ENCODE assay signal across 15 mouse cellular contexts in genomic region chr16:24620021-24620420, GRCm38 (mm10).
DNase-seq lines count a peak whose midpoint lies in the region; ATAC-seq and TF ChIP-seq lines count a peak whose summit lies in the region.
"Had no signal": no experiment of that assay in that cellular context is flagged by ENCODE, and none has a peak within 500 bp of the region (broad histone marks: within the 10 kb centered on the region; RNA-seq: fewer than 3 reads in every experiment).

No protein-coding gene starts in this region.

- peak; percentile 26 for DNase-seq in layer of hippocampus, adult 9-11 months
- DNase-seq in layer of hippocampus, adult 11-12 months (ENCODE audit: low spot score) = no peak
- DNase-seq in CH12.LX (ENCODE audit: extremely low read depth) = peak; percentile 70
- peak in 1 of 2 experiments; percentile 56 for DNase-seq in spleen, adult 2 months (ENCODE audit: low read depth in 1 of 2, low spot score in 2 of 2)
- no peak for DNase-seq in thymus, adult 2 months
- DNase-seq: cerebellum, adult 11-12 months; kidney, adult 9 months; liver, embryonic 13.5 days; thymus, postnatal 36 days had no signal

- no peak for TF ChIP-seq CTCF in CH12.LX (conservative IDR thresholded peaks at IDR 0.05 in 1 of 2, IDR thresholded peaks at IDR 0.05 in 1 of 2; ENCODE audit: low read depth in 2 of 2, low read length in 2 of 2)
- TF ChIP-seq CTCF in spleen, adult 2 months (IDR thresholded peaks at IDR 0.05; ENCODE audit: extremely low read depth, insufficient read depth, insufficient read length, insufficient replicate concordance) = no peak
- TF ChIP-seq CTCF in thymus, adult 2 months (IDR thresholded peaks at IDR 0.05; ENCODE audit: borderline replicate concordance, control insufficient read depth, extremely low read depth, insufficient read depth, low read length, poor library complexity) = no peak

- H3K79me2 ChIP-seq in CH12.LX (replicated peaks; ENCODE audit: control insufficient read depth, extremely low read depth, insufficient read depth, poor library complexity, severe bottlenecking) = no peaks in the 10 kb centered on the region

- H3K9me3 ChIP-seq in CH12.LX (replicated peaks; ENCODE audit: low read length) = no peaks in the 10 kb centered on the region
- H3K9me3 ChIP-seq: forebrain, embryonic 10.5 days; liver, embryonic 13.5 days; megakaryocyte, embryonic 14.5 days had no signal

- peaks cover 12 to 36% of the 10 kb centered on the region in 2 experiments for H3K4me1 ChIP-seq in CH12.LX (ENCODE audit: control insufficient read depth in 1 of 2, insufficient read depth in 2 of 2)
- H3K4me1 ChIP-seq in spleen, adult 2 months (ENCODE audit: control insufficient read depth, insufficient read depth, insufficient read length) = peaks cover 33% of the 10 kb centered on the region
- peaks cover 3% of the 10 kb centered on the region; the same call in 1 of the 2 replicates for H3K4me1 ChIP-seq in thymus, adult 2 months (replicated peaks; ENCODE audit: control insufficient read depth, insufficient read depth, low read length)
- H3K4me1 ChIP-seq: megakaryocyte, embryonic 14.5 days had no signal

- no peaks in the 10 kb centered on the region for H3K36me3 ChIP-seq in CH12.LX (replicated peaks in 1 of 2; ENCODE audit: control insufficient read depth in 1 of 2, insufficient read depth in 1 of 2, low read length in 1 of 2)
- H3K36me3 ChIP-seq in spleen, adult 2 months (ENCODE audit: control insufficient read depth, insufficient read depth, low read length) = no peaks in the 10 kb centered on the region
- H3K36me3 ChIP-seq in thymus, adult 2 months (ENCODE audit: control insufficient read depth, insufficient read depth, low read length) = no peaks in the 10 kb centered on the region
- H3K36me3 ChIP-seq: forebrain, embryonic 10.5 days; liver, embryonic 13.5 days had no signal

- dilution Hi-C loops in CH12.LX (cut with MboI; ENCODE audit: extremely low pct_ligation_motif_present, extremely low pct_unique_long_range_greater_than_20kb, low sequenced_read_pairs) = no loop called here

- WGBS in spleen, adult 2 months = 28% methylated on average over 3 of the region's 3 CpGs
- WGBS in thymus, adult 2 months = 53% methylated on average over 3 of the region's 3 CpGs

- in situ Hi-C loops in CH12.LX (cut with MboI; ENCODE audit: low pct_ligation_motif_present, low pct_unique_long_range_greater_than_20kb, low sequenced_read_pairs) = no loop called here

- peak overlapping the region; percentile 46 for H3K4me2 ChIP-seq in CH12.LX (ENCODE audit: insufficient read depth, low read depth, poor library complexity, severe bottlenecking)
- H3K4me2 ChIP-seq: liver, embryonic 13.5 days had no signal

- peak; percentile 88 for TF ChIP-seq EP300 in CH12.LX (IDR thresholded peaks at IDR 0.05; ENCODE audit: low read length)

- H3K4me3 ChIP-seq in CH12.LX (replicated peaks in 1 of 3; ENCODE audit: low read depth in 2 of 3, low read length in 2 of 3, poor library complexity in 1 of 3) = no peak overlapping the region
- no peak overlapping the region for H3K4me3 ChIP-seq in spleen, adult 2 months (ENCODE audit: extremely low read depth, insufficient read depth, insufficient read length)
- H3K4me3 ChIP-seq in thymus, adult 2 months (ENCODE audit: control insufficient read depth, insufficient read depth, low read length) = no peak overlapping the region
- H3K4me3 ChIP-seq: forebrain, embryonic 10.5 days; layer of hippocampus, adult 2 months; liver, embryonic 13.5 days; megakaryocyte, embryonic 14.5 days had no signal

- no peak for TF ChIP-seq POLR2A in CH12.LX (IDR thresholded peaks at IDR 0.05; ENCODE audit: low read depth, low read length)
- TF ChIP-seq POLR2A in spleen, adult 2 months (IDR thresholded peaks at IDR 0.05; ENCODE audit: low read depth, low read length) = no peak
- TF ChIP-seq POLR2A in thymus, adult 2 months (IDR thresholded peaks at IDR 0.05; ENCODE audit: control insufficient read depth, extremely low read depth, insufficient read depth, low read length, poor library complexity) = no peak

- no peak overlapping the region for H3K9ac ChIP-seq in CH12.LX (ENCODE audit: insufficient read depth, low read depth)
- H3K9ac ChIP-seq: liver, embryonic 13.5 days had no signal

- H3K27ac ChIP-seq in CH12.LX (ENCODE audit: insufficient read depth, low read depth) = no peak overlapping the region
- peak overlapping the region; percentile 86 for H3K27ac ChIP-seq in spleen, adult 2 months (ENCODE audit: insufficient read depth, low read length)
- no peak overlapping the region for H3K27ac ChIP-seq in thymus, adult 2 months (ENCODE audit: control insufficient read depth, insufficient read depth, low read length)
- H3K27ac ChIP-seq: forebrain, embryonic 10.5 days; layer of hippocampus, adult 2 months; liver, embryonic 13.5 days had no signal

- ATAC-seq in hematopoietic stem cell, adult 5-6 weeks (replicated peaks in 1 of 2; ENCODE audit: insufficient read depth in 1 of 2, low FRiP score in 2 of 2, low TSS enrichment in 1 of 2, low read depth in 1 of 2, poor library complexity in 2 of 2, severe bottlenecking in 2 of 2) = peak; percentile 75; a peak in 2 of 4 replicates
- no peak for ATAC-seq in megakaryocyte-erythroid progenitor cell, adult 5-6 weeks (replicated peaks; ENCODE audit: low FRiP score, low TSS enrichment, poor library complexity, severe bottlenecking)
- ATAC-seq: activated CD4-positive, CD25-positive, alpha-beta regulatory T cell, adult 4 months had no signal

- no peak for TF ChIP-seq RAD21 in CH12.LX (IDR thresholded peaks at IDR 0.05; ENCODE audit: low read depth, low read length)

- H3K27me3 ChIP-seq in CH12.LX (replicated peaks) = no peaks in the 10 kb centered on the region
- H3K27me3 ChIP-seq in spleen, adult 2 months (ENCODE audit: control insufficient read depth, insufficient read depth, low read length) = no peaks in the 10 kb centered on the region
- no peaks in the 10 kb centered on the region for H3K27me3 ChIP-seq in thymus, adult 2 months (ENCODE audit: control insufficient read depth, insufficient read depth, low read length)
- H3K27me3 ChIP-seq: liver, embryonic 13.5 days; megakaryocyte, embryonic 14.5 days had no signal

TF ChIP-seq in CH12.LX, 34 proteins besides CTCF, POLR2A, EP300 and RAD21:
- TF ChIP-seq BHLHE40 (IDR thresholded peaks at IDR 0.05; ENCODE audit: low read depth, low read length) (peak; percentile 46), NELFE (IDR thresholded peaks at IDR 0.05; ENCODE audit: low read depth, low read length) (no peak), MAFK (IDR thresholded peaks at IDR 0.05; ENCODE audit: insufficient replicate concordance, low read length) (no peak), ZKSCAN1 (IDR thresholded peaks at IDR 0.05; ENCODE audit: borderline replicate concordance, low read depth, low read length) (no peak), SMC3 (IDR thresholded peaks at IDR 0.05; ENCODE audit: low read depth, low read length) (no peak), E2F4 (IDR thresholded peaks at IDR 0.05; ENCODE audit: insufficient replicate concordance, low read depth, low read length) (no peak), GABPA (IDR thresholded peaks at IDR 0.05; ENCODE audit: insufficient replicate concordance, low read depth, low read length) (no peak), MYC (IDR thresholded peaks at IDR 0.05; ENCODE audit: low read depth, low read length) (no peak), USF1 (IDR thresholded peaks at IDR 0.05; ENCODE audit: low read depth, low read length) (no peak), ZNF384 (IDR thresholded peaks at IDR 0.05; ENCODE audit: low read depth, low read length) (peak; percentile 44; the same call in 1 of the 2 replicates), CHD2 (IDR thresholded peaks at IDR 0.05; ENCODE audit: low read length) (no peak), JUND (conservative IDR thresholded peaks at IDR 0.05; ENCODE audit: low read depth, low read length) (no peak), MAZ (IDR thresholded peaks at IDR 0.05; ENCODE audit: low read depth, low read length) (no peak), PAX5 (IDR thresholded peaks at IDR 0.05; ENCODE audit: low read length) (no peak), TCF12 (IDR thresholded peaks at IDR 0.05; ENCODE audit: low read depth, low read length) (no peak), HCFC1 (IDR thresholded peaks at IDR 0.05; ENCODE audit: low read depth, low read length) (no peak), TBP (conservative IDR thresholded peaks at IDR 0.05; ENCODE audit: low read depth, low read length) (no peak), POLR2AphosphoS2 (IDR thresholded peaks at IDR 0.05; ENCODE audit: low read depth, low read length) (no peak), RCOR1 (conservative IDR thresholded peaks at IDR 0.05; ENCODE audit: low read depth, low read length) (peak; percentile 65; the same call in 1 of the 2 replicates), USF2 (conservative IDR thresholded peaks at IDR 0.05; ENCODE audit: low read depth, low read length) (no peak), MAX (IDR thresholded peaks at IDR 0.05; ENCODE audit: low read length) (no peak), IRF4 (IDR thresholded peaks at IDR 0.05; ENCODE audit: low read depth, low read length) (peak; percentile 81), KAT2A (IDR thresholded peaks at IDR 0.05; ENCODE audit: insufficient replicate concordance, low read length) (no peak), ZMIZ1 (IDR thresholded peaks at IDR 0.05; ENCODE audit: low read depth, low read length) (no peak), CHD1 (IDR thresholded peaks at IDR 0.05; ENCODE audit: low read depth, low read length) (no peak), ETS1 (conservative IDR thresholded peaks at IDR 0.05; ENCODE audit: low read depth, low read length) (peak; percentile 35; the same call in 1 of the 2 replicates), UBTF (IDR thresholded peaks at IDR 0.05; ENCODE audit: low read depth, low read length) (no peak), MEF2A (IDR thresholded peaks at IDR 0.05; ENCODE audit: borderline replicate concordance, low read depth, low read length) (no peak; the same call in 1 of the 2 replicates), MXI1 (IDR thresholded peaks at IDR 0.05; ENCODE audit: low read depth, low read length) (no peak), ZC3H11A (IDR thresholded peaks at IDR 0.05; ENCODE audit: low read depth, low read length) (no peak), SIN3A (IDR thresholded peaks at IDR 0.05; ENCODE audit: low read length) (no peak), NRF1 (IDR thresholded peaks at IDR 0.05; ENCODE audit: low read depth, low read length) (no peak), JUN (IDR thresholded peaks at IDR 0.05; ENCODE audit: insufficient read depth, low read depth, low read length) (no peak), ELF1 (IDR thresholded peaks at IDR 0.05; ENCODE audit: low read depth, low read length) (no peak)

Comparison
In these comparisons a context has a peak if more than half of its experiments do, and no peak if none do; other contexts are left out.
1. DNase-seq: peak in layer of hippocampus, adult 9-11 months (single experiment) and CH12.LX (single experiment); none in layer of hippocampus, adult 11-12 months (single experiment) and thymus, adult 2 months (single experiment).